Mouse (Mus musculus) ES-Bruce4 (cell line): ENCODE data around the gene Htr1d. TPM values are rescaled to one million over a fixed set of nuclear protein-coding genes. Genes with fewer than 3 reads are reported as not detected.
A peak's percentile ranks its signal among the peaks of the same experiment; 100 is the strongest.

ENCODE experiments used
- H3K27ac ChIP-seq: 2 replicates; pipeline ENCODE4 v1.5.1; 2012; ENCODE audit warnings: low read length, inconsistent platforms; ENCODE audit not compliant: insufficient read depth
- H3K27me3 ChIP-seq: 2 replicates; pipeline ENCODE4 v1.6.1; 2012; ENCODE audit warnings: mild to moderate bottlenecking, low read length, inconsistent platforms; ENCODE audit not compliant: control insufficient read depth, poor library complexity, insufficient read depth, severe bottlenecking
- H3K36me3 ChIP-seq: 2 replicates; pipeline ENCODE4 v1.6.1; 2012; ENCODE audit warnings: inconsistent platforms, mild to moderate bottlenecking, low read length, moderate library complexity; ENCODE audit not compliant: control insufficient read depth, poor library complexity, insufficient read depth, severe bottlenecking
- H3K4me1 ChIP-seq: one replicate; pipeline ENCODE4 v1.8.1; 2011; ENCODE audit warnings: low read length; ENCODE audit not compliant: control insufficient read depth, insufficient read depth
- H3K4me3 ChIP-seq: 2 replicates; pipeline ENCODE4 v1.5.1; 2011; ENCODE audit warnings: low read depth, mild to moderate bottlenecking, low read length
- H3K9ac ChIP-seq: 2 replicates; pipeline ENCODE4 v1.6.1; 2012; ENCODE audit warnings: low read depth, mild to moderate bottlenecking, inconsistent platforms; ENCODE audit not compliant: poor library complexity, severe bottlenecking
- H3K9me3 ChIP-seq: replicated peaks from 2 replicates; pipeline ENCODE4 v1.6.1; 2012; ENCODE audit warnings: mild to moderate bottlenecking, low read length, inconsistent platforms; ENCODE audit not compliant: control insufficient read depth, poor library complexity, insufficient read depth, severe bottlenecking
- CTCF ChIP-seq: IDR thresholded peaks from one replicate; pipeline ENCODE4 v1.8.1; 2011; ENCODE audit warnings: low read depth, low read length
- EP300 ChIP-seq: IDR thresholded peaks from 2 replicates; pipeline ENCODE4 v1.6.1; 2011; ENCODE audit warnings: low read depth, low read length; ENCODE audit not compliant: insufficient read depth
- POLR2A ChIP-seq: IDR thresholded peaks from one replicate; pipeline ENCODE4 v1.8.1; 2011; ENCODE audit warnings: low read length; ENCODE audit not compliant: insufficient read depth
- polyA plus RNA-seq: library from polyadenylated mRNA; stranded (reverse); fragments of >200 nt; gene quantifications from 2 replicates; pipeline ENCODE4 v1.2.4, GENCODE M21; 2011; ENCODE audit warnings: low read depth; ENCODE audit not compliant: missing spikeins, insufficient read depth, insufficient read length

Htr1d gene
- polyA plus RNA-seq, 1 experiment, result 1.1 TPM

GRCm38 (mm10) chr4:136449795-136450194 lies 26.5 kb downstream of the Htr1d start:
- no peaks in the 10 kb centered on the region for H3K36me3 ChIP-seq
- no peak overlapping the region for H3K27ac ChIP-seq
- no peak overlapping the region for H3K9ac ChIP-seq
- H3K27me3 ChIP-seq, result no peaks in the 10 kb centered on the region
- no peak overlapping the region for H3K4me3 ChIP-seq
- TF ChIP-seq EP300, result no peak
- no peaks in the 10 kb centered on the region for H3K4me1 ChIP-seq
- no peaks in the 10 kb centered on the region for H3K9me3 ChIP-seq

DNA sequence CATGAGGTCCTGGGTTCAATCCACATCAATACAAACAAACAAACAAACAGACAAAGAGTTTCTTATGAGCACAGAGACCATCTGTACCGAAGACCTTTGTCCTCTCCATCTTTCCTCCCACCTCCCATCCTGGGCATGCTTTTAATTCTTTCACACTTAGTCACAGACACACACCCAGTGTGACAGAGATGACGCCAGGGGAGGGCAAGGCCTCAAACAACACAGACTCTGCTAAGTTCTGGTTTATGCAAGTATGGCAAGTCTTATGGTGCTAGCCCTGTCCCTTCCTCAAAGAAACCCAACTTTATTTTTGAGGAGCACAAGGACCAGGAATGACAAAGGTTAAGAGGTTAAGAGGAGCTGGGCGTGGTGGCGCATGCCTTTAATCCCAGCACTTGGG lies 26.9 kb downstream of the Htr1d start:
- TF ChIP-seq EP300 (no peak), CTCF (no peak), POLR2A (no peak)
- H3K4me1 ChIP-seq, result no peaks in the 10 kb centered on the region
- H3K27me3 ChIP-seq, result no peaks in the 10 kb centered on the region
- H3K9ac ChIP-seq, result no peak overlapping the region
- no peaks in the 10 kb centered on the region for H3K9me3 ChIP-seq
- no peak overlapping the region for H3K27ac ChIP-seq
- no peak overlapping the region for H3K4me3 ChIP-seq
- no peaks in the 10 kb centered on the region for H3K36me3 ChIP-seq

- Histone ChIP-seq H3K36me3 (no peaks in the 10 kb centered on the region), H3K4me3 (no peak overlapping the region), H3K9me3 (no peaks in the 10 kb centered on the region), H3K4me1 (no peaks in the 10 kb centered on the region), H3K27me3 (no peaks in the 10 kb centered on the region), H3K27ac (peak overlapping the region; percentile 34), H3K9ac (no peak overlapping the region)
- no peak for TF ChIP-seq EP300
- no peak for TF ChIP-seq POLR2A
- no peak for TF ChIP-seq CTCF
These were observed 28.2 kb downstream of the Htr1d start for GRCm38 (mm10) chr4:136451564-136451963.

DNA sequence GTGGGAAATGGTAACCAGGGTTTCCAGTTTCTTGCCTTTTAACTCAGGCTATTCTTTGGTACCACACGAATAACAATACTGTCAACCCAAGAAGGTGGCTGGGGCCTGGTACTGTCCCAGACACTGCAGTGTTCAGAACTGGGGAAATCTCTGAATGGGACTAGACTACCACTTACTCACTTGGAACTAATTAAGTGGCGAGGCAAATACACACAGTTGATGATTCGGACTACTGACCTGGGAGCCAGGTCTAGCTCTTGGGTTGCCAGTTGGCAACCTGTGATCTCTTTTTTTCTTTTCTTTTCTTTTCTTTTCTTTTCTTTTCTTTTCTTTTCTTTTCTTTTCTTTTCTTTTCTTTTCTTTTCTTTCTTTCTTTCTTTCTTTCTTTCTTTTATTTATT lies 29.0 kb downstream of the Htr1d start:
- Histone ChIP-seq H3K9ac (no peak overlapping the region), H3K27ac (peak overlapping the region; percentile 34; the same call in 1 of the 2 replicates), H3K9me3 (no peaks in the 10 kb centered on the region), H3K4me3 (no peak overlapping the region), H3K27me3 (no peaks in the 10 kb centered on the region), H3K36me3 (no peaks in the 10 kb centered on the region), H3K4me1 (no peaks in the 10 kb centered on the region)
- TF ChIP-seq POLR2A (no peak), EP300 (no peak), CTCF (no peak)

- H3K4me1 ChIP-seq, result no peaks in the 10 kb centered on the region
These were observed 29.5 kb downstream of the Htr1d start for GRCm38 (mm10) chr4:136452792-136453191.

GRCm38 (mm10) chr4:136454850-136455260 lies 31.5 kb downstream of the Htr1d start:
- Histone ChIP-seq H3K36me3 (no peaks in the 10 kb centered on the region), H3K9ac (peak overlapping the region; percentile 20; the same call in 1 of the 2 replicates), H3K4me1 (peaks cover 2% of the 10 kb centered on the region), H3K9me3 (no peaks in the 10 kb centered on the region), H3K27ac (no peak overlapping the region), H3K4me3 (peak overlapping the region; percentile 40), H3K27me3 (no peaks in the 10 kb centered on the region)
- TF ChIP-seq CTCF (peak; percentile 69), EP300 (no peak), POLR2A (no peak)

More at GRCm38 (mm10) chr4:136452792-136453191, 29.5 kb downstream of the Htr1d start:
- Histone ChIP-seq H3K27me3 (no peaks in the 10 kb centered on the region), H3K36me3 (no peaks in the 10 kb centered on the region), H3K4me3 (no peak overlapping the region), H3K9me3 (no peaks in the 10 kb centered on the region), H3K27ac (no peak overlapping the region), H3K9ac (no peak overlapping the region)
- TF ChIP-seq EP300, result no peak
- TF ChIP-seq POLR2A, result no peak
- no peak for TF ChIP-seq CTCF
